Mouse (Mus musculus) cerebellum, adult 9-11 months (tissue): Measurements from ENCODE around the gene Lrrc4.

Experiments used
- DNase-seq: peaks from one replicate; pipeline ENCODE4 v3.0.0; 2022

Lrrc4 gene

DNA sequence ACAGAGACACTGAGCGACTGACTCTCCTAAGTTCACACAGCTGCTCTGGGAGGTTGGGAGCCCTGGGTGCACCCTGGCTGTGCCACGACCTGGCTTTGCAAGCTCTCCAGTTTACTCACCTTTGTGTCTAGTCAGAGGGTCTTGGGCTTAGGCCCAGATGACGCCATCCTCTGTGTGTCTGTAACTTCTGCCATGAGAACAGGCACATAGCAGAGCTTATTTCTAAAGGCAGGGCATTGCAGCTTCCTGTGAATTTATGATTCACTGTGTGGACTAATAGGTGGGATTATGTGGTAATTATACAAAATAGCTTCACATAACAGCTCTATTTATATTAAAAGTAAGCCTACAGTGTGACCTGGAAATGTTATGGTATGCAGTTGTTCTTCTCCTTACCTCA, 168.5 kb downstream of the Lrrc4 start:
- DNase-seq: no peak

DNA sequence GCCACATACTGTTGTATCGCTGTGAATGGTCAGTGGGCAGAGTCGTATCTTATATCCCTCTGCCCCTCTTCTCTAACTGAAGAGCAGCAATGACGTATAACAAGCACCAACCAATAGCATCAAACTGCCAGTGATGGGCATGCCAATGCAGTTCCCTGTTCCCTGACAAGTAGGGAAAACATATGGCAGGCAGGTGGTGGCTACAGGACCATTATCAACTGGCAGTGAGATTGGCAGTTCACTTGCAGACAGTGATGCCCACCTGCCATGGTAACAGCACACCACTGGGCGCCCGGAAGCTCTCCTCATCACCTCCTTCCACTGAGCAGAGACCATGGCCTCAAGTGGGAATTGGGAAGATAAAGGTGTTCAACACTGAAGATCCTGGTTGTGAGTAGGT, 175.0 kb downstream of the Lrrc4 start:
- peak; percentile 47 for DNase-seq

DNA sequence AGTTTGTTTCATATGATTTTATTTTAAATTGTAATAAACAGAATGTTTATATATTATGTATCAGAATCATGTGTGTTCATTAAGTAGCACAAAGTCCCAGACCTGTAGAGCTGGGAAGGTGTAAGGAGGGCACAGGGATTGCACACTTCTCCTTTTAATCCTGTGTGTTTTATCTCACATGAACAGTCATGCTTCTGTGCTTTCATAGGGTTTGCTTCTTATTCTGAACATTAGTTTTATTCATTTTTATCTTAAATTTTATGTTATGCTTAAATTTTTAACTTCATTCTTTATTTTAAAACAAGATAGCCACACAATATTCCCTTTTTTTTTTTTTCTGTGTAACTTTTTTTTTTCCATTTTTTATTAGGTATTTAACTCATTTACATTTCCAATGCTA, 186.3 kb downstream of the Lrrc4 start:
- no peak for DNase-seq

DNA sequence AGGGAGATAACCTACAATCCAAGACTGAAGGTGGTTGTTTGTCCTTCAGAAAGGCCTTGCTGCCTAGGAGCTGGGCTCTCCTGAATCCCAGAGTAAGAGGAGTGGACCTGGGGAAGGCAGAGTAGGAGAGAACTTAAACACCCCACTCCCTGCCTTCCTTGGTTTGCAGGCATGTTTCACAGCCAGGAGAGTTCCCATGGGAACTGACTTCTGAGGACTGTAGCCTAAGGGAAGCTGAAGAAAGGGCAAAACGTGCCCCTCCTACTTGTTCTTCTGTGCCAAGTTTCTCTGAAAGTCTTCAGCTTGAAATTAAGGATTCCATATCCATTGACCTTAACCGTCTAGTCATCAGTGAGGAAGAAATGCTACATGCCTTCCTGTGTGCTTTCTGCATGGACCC, 188.6 kb downstream of the Lrrc4 start:
- no peak for DNase-seq

DNA sequence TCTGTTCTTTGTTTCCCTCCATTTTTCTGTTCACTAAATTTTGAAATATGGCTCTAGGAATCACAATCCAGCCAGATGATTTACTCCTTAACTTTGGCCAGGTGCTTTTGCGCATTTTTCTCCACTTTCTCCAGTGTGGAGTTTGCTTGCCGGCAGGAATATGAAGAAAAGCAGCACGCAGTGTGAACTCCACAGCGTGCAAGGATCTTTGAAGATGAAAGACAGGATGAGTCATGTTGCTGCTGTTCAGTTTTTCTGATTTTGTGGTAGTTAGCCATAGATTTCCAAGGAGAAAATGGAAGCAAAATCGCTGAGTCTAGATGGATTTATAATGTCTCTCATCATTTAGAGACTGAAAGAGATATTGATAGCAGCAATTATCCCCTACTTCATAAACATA, 191.5 kb downstream of the Lrrc4 start:
- no peak for DNase-seq

DNA sequence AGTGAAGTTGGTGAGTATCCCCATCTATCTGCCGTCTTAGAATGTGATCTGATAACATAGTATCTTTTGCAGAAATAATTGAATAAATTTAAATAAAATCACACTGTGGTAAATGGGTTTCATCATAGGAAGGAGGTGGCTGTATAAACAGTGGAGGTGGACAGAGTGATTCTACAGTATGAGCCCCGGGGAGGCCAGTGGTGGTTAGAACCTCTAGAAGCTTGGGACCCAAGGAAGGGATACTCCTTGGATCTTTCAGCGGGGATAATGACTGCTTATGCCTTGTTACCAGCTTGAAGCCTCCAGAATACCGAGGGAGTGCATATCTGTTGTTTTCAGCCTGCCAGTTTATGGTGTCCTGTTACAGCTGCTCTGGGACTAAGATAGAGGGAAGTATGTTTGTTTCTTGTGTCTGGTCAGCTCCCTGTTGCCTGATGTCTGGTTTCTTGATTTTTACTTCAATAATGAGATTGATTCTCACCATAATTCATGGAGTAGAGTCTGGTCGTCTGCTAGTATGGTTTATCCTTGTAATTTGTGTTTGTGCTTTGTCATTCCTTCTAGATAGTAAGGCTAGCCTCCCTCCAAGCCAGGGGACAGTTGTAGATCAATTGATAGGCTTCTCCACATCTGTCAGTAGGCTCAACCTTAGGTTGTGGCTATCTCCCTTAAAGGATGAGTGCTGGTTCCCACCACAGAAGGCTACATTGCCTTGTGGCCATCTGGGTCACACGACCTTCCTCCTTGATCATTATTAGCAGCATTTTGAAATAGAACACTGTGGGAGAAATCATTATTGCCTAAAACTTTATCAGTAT, 195.8 kb downstream of the Lrrc4 start:
- no peak for DNase-seq

DNA sequence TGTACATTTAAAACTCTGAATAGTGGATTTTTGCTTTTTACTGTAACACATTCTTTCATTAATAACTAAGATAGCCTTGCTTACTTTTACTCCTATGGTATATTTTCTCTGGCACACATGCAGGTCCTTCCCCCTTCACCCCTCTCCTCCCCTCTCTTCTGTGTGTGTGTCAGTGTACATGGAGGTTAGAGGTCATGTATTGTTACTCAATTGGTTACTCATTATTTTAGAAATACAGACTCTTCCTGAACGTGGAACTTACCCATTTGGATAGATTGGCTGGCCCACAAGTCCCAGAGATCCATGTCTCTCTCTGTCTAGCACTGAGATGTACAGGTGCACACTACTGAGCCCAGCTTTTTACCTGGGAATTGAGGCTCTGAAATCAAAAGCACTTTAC, 196.5 kb downstream of the Lrrc4 start:
- no peak for DNase-seq

DNA sequence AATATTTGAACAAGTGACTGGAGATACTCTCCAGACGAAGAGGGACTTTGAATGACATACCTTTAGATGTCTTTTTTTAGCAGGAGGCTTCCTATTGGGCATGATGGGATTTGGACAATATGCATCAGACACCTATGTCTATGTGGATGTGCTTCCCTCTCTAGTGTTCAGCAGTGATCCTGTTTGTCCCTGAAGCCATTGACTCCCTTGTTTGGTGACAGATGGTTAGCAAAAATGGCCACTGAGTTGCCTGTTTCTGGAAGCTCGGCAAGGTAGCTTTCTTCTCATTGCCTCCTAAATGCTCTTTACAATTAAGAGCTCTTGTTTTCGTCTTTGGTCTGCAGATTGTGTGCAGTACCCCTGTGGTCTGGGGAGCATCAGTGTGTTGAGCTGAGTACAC, 197.9 kb downstream of the Lrrc4 start:
- DNase-seq: peak; percentile 64

DNA sequence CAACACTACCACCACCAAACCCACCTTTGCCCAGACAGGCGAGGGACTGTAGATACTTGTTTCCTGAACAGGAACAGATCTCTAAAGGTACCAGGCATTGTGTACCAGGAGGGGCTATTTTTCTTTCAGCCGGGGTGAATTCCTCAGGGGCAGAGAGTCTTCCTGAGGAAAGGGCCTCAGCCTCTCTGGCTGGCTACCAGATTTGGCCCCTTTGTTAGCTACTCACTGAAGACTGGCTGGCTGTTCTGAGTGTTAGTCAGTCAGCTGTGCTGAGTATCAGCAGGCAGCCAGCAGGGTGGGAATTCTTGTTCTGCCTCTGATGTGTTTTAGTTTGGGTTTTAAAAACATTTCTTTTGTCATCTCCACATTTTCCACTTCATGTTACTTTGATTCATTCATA, 198.4 kb downstream of the Lrrc4 start:
- DNase-seq: peak; percentile 42

DNA sequence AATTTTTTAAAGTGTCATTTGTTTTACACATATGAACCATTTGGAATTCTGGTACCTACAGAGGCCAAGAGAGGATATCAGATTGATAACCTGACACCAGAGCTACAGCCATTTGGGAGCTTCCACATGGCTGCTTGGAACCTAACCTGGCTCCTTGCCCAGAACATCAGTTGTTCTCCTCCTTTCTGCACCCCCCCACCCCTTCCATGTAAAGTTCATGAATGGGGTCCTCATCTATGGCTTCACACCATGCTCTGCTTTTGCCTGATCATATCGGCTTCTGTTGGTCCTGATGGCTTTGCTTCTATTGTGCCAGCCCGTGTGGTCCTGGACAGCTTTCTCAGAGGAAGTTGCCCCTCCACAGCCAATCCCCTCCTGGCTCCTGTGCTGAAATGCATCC, 200.6 kb downstream of the Lrrc4 start:
- no peak for DNase-seq

DNA sequence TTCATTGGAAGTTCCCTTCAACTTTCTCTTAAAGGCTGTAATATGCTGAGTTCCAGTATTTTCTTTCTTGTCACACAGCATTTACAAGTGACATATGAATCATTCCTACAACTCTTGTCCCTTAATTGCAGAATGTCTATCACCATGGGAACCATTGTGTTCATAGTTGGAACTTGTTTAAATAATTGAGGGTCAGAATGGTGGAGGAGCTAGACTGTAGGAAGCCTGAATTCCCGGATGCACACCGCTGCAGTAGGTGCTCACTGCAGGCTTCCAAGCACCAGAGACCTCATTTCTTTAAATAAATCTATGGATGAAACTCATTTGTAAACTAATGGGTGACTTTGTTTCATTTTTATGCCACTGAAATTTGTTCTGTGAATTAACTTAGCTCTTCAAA, 201.7 kb downstream of the Lrrc4 start:
- no peak for DNase-seq

DNA sequence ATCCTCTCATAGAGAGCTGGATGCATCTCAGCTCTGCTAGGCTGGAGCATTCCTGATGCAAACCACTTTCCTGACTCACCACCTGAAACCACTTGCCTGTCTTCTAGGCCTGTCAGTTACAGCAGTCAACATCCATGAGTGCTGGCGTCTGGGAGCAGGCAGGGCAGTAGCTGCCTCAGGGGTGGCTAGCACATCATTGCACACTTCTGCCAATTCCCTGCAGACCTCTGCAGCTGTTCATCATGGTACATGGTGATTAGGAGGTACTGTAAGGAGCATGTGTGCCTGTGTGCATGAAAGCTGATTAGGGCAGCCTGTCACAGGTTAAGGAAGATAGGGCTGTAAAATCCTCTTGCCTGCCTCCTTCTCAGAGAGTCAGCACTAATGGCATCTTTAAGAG, 203.1 kb downstream of the Lrrc4 start:
- no peak for DNase-seq

DNA sequence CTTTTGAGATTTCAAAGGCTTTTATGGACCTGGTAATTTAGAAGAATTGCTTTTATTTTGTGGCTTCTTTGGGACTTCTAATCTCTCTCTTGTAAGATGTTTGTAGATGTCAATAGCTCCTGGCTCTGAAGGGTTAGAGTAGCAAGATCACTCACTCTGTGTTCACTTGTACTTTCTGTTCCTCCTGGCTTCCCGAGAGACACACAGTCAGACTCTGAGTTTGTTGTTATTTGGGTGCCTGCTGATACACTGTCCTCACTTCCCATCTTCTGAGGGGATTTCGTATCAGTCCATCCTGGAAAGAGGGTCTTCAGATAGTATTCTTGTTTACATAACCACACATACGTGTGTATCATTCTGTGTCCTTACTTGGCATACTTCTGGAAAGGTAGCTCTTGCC, 208.6 kb downstream of the Lrrc4 start:
- no peak for DNase-seq

DNA sequence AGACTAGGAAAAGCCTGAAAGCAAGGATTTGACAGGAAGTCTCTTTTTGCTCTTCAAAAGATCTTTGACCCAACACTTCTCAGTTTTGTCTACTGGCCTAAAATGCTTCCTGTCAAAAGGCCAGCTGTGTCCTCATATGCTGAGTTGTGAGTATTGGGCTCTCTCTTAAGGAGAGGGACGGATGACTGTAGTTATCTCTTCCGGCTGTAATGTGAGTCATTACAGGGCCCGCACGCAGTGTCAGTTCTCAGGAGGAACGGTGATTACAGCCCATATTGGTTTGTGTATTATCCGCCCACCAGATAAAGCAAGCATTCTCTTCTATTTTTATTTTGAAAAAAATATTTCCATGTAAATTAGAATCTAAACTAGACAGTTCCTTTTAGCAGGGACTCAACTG, 209.0 kb downstream of the Lrrc4 start:
- DNase-seq: no peak

DNA sequence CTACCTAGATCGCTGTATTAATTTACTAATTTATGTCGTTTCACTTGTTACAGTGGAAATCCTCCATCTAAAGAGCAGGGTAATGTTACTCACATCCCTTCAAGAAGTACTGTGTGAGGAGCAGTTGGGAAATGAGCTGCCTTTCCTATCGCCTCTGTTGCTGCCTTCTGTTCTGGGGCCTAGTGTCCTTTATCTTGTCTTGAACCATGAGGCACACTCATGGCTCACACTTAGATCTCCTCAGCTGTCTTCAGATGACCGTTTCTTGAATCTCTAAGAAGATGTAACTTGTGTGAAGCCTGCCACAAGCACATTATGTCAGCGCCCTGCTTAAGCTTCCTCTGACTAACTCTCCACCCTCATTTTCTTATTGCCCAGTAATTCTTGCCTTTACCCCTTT, 209.6 kb downstream of the Lrrc4 start:
- no peak for DNase-seq

DNA sequence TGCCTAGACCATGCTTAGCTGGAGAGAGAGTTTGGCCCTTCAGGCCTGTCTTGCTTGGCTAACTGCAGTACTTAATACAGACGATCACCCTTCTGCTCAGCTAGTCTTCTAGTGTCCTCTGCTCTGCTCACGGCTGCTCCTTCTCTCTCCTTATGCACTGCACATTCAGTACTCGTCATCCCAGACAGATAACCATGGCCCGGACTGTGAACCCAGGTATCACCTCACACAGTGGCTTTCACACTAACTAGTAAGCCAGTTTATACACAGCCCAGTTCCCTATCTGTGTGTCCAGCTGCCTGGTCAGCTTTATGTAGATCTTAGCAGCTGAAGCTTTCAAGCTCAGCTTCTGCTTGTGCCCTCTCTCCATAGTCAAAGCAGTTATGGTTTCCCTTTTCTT, 210.1 kb downstream of the Lrrc4 start:
- no peak for DNase-seq

DNA sequence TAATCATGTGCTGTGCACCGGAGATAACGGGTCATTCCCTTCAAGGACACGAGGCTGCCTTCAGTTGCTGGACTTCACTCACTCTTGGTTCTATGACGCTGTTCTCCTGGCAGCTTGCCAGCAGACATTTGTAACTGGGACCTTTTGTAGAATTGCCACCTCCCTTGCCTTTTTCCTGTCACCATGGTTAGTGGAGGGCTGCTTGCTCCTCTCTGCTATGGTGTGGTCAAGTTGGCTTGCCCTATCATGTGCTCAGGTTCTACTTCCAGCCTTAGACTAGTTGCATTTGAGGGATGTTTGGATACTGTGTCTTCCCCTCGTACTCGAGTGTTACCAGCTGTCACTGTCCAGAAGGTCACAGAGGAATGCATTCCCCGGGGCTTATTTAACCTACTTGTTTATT, 212.8 kb downstream of the Lrrc4 start:
- DNase-seq: peak; percentile 57

DNA sequence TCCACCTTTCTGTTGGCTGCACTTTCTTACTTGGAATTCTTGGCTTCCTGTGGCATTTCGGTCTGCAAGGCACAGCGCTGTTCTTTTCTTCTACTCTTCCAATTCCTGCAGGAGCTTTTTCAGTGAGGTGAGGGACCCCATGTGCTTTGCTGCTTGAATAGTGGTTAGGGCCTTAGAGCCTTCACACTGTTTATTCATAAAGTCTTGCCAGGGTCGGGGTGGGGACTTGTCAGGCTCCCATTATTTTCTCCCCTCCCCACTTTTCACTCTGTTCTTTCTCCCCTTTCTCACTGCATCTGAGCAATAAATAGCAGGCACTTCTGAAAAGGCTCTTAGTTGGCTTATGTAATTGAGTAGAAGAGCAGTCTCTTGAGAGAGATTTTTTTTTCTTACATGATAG, 213.2 kb downstream of the Lrrc4 start:
- DNase-seq: no peak

DNA sequence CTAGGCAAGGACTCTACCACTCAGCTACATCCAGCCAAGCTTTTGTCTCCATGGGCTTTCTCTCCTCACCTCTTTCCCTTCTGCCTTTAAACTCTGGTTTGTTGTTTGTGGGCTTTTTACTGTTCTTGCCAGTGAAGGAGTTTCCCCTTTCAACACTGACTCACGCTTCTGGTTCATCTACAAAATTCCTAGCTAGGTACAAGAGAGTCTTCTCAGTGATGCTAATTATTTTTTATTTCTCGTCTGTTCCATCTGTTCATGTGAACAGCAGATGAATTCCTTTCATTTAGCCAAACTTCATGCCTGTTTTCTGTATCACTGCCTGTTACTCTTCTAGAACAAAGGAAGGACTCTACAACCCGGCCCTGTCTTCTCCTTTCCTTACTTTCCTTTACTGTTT, 215.6 kb downstream of the Lrrc4 start:
- DNase-seq: no peak

DNA sequence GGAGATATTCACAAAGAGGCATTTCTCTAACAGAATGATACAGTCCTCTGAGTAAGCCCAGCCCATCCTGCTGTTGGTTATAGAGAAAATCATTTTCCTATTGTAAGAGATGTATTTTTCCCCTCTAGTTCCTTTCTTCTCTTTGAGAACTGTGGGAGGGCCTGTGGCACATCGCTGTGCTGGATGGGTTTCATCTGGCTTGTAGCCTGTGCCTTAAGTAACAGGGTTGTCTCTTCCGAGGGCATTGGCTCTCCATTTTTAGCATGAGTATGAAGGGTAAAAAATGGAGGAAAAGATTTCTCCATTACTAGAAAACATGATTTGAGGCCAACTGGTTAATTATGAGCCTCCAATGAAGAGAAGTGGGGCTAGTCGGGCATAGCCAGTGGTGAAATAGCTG, 216.1 kb downstream of the Lrrc4 start:
- DNase-seq: peak; percentile 28

DNA sequence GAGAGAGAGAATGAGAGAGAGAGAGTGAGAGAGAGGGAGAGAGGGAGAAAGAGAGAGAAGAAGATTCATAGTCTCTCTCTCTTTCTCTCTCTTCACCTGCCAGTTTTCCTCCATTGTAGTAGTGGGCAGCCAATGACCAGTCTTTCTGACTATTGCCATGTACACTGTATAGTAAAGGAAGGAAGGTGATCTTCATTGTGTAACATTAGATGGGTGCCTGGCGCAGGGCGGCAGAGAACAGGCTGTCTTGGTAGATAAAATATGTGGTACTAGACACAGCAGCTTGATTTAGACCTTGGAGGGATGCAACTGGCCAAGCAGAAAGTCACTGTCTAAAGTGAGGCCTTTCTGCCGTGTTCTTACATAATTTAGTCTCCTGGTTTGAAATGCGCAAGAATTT, 216.7 kb downstream of the Lrrc4 start:
- DNase-seq: no peak

DNA sequence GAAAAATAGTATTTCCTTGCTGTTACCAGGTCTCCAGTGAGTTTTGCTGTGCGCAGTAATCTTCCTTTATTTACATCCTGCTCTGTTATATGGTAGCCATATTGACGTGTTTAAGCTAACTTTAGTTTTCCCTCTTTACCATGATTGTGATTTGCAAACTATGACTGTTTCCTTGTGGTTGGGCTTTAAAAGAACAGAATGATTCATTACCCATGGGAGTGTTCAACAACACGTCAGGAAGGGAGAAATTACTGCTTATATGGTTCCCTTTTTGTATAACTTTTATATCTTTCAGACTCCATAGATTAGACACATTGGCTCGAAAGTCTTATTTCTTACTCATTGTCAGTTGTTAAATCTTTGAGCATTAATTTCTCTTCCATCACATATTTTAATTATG, 218.1 kb downstream of the Lrrc4 start:
- no peak for DNase-seq
